Mouse (Mus musculus) natural killer cell, adult 2 months (primary cell): Measurements from ENCODE around the gene Fmc1.
"Not testable (repeated sequence)": the region's sequence is repeated elsewhere in the genome, so short reads cannot be mapped to it uniquely, and the experiment has no call there.

Experiments
- DNase-seq, 2 experiments: peaks; one replicate each; pipeline ENCODE4 v3.0.0; 2022; ENCODE audit warnings: low spot score in 2 of 2

Gene Fmc1

DNA sequence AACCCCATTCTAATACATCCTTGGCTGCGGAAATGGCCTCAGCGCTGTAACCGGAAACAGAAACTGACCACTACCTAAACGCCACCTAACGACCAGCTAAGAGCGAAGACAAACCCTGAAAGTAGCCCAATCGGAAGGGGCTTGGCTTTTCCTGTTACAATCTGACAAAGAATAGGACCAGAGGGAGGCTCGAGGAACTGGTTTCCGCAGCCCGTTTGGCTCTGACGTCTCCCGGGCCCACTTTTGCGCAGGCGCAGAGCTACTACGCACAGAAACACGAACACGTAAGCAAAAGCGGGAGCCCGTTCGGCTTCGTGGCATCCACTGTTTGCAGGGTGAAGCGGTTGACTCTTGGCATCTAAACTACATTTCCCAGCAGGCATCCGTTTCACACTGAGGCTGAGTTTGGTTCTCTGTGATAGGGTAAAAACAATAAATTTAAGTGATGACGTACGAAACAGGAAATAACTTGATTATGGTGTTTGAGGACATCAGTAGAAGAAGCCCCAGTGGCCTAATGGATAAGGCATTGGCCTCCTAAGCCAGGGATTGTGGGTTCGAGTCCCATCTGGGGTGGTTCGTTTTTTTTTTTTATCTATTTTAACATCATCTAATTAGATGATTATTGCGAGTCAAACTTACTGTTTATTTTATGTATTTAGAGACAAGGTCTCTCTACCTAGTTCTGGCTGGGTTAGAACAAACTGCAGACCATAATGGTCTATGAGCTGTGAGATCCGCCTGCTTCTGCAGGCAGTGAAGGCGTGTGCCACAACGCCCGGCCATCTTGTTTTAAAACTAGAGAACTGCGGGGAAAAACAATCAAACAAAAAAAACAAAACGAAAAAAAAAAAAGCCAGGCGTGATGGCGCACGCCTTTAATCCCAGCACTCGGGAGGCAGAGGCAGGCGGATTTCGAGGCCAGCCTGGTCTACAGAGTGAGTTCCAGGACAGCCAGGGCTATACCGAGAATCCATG lies at the start of gene Fmc1:
TSS of gene Fmc1 (plus strand) at position 75 of the 978 bp plus-strand sequence.
- peak; percentile 98 for DNase-seq

DNA sequence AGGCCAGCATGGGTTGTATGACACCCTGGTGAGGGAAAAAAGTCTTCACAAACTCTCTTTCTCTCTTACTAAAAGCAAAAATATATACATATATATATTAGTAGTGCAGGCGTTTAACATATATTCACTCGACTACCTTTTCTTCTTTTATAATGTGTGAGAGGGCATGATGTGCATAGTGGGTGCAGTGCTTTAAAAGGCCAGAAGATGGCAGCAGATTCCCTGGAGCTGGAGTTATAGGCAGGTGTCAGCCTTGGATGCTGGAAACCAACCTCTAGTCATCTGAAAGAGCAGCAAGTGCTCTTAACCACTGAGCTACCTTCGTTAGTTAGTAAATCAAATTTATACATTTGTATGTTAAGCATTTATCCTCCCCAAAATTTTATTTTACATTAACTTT lies 40.8 kb upstream of the Fmc1 start:
- DNase-seq = peak; percentile 47 to 58

DNA sequence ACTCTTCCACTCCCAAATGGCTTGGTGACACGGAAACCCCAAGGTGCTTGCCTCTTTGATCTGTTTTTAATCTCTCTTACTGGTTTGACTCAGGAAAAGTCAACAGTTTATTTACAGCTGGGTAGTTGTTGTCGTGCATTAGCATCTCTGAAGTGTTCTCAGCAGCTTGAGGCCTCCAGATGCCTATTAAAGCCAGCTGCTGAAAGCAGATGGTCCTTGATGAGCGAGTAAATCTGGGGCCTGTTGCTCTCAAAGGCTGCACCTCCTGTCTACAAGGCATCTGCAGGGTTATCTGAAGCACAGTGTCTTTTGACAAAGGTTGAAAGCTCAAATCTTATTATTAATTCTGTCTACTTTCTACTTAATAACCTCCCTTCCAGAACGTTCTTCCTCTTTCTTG lies 37.7 kb upstream of the Fmc1 start:
- DNase-seq = no peak

DNA sequence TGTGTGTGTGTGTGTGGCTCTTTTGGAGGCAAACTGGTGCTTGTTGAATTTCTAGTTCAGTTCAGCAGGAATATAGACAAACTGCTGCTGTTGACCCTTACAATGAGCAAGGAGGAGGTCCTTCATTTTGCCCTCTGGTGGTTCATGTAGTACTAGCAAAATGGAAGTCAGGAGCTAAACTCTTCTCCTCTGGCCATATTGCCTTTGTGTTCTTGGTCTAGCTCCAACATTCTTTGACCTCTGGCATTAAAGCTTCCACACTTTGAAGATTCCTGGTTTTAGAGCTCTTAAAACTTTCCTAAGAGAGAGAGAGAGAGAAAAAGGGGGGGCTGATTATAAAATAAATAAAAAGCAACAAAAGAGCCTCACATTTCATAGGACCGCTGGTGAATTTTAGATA lies 21.2 kb upstream of the Fmc1 start:
- no peak for DNase-seq

DNA sequence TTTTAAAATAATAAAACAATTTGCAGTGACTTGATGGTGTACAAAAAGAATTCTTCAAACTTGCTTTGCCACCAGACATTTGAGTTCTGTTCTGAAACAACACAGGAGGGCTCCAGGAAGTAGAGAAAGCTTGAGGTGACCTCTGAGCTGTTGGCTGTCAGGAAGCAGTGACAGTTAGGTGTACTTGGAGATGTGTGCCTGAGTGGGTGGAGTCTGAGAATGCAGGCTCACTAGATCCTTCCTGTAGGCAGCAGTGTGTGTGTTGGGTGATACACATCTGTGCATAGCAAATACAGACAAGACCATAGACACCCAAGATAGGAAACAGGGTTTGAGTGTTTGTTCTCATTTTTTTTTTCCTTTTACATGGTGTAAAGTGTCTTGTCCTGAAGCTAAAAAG lies 20.5 kb upstream of the Fmc1 start:
- no peak for DNase-seq

DNA sequence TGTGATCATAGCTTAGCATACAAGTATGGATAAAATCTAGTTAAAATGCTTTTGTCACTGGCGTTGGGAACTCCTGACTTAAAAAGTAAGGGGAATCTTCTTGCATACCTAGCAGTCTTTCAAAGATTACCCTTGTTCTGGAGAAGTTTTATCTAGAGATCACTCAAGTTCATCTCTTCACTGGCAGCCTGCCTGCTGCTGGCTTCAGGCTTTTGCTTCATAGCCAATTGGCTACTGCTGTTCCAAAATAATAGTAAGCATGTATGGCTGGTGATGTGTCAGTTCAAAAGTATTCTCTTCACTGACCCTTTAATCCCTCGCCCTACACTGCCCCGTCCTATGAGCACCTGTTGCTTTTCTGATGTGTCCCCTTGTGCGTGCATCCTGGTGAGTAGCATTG lies 18.1 kb upstream of the Fmc1 start:
- no peak for DNase-seq

DNA sequence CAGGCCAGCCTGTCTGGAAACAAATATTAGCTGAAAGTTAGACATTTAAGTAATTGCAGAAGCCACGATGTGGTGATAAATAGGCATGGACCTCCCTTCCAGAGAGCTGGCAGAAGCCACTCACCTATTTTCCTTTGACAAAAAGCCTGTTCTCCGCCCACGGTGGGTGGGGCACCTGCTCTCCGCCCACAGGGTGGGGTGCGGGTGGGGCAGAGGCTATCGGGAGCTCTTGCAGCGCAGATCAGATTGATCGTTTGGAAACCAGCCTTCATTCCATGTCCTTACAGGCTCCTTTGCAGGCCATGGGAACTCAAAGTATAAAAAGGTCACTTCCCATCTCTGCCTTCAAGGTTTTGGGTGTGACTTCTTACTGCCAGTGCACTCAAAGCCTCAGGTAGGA lies 9.5 kb upstream of the Fmc1 start:
- no peak for DNase-seq

DNA sequence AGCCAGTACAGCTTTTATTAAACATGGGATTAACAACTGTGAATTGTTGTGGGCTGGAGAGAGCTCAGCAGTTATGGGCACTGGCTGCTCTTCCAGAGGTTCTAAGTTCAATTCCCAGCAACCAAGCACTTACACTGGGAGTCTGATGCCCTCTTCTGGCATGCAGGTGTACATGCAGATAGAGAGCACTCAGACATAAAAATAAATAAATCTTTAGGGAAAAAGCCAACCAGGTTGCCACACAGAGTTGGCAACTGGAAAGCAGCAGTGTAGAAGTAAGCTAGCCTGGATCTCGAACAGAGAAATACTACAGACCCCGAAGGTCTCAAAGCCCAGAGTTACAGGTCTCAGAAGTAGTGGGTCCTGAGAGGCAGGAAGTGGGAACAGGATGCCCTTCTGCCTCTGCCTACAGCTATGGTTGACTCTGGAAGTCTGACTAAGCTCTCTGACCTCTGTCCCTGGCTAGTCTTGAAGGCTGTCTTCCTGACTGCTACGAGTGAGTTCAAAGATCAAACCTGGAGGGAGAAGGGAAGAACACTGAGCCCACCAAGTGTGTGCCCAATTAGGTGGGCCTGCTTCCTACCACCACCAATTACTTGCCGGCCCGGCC lies 2.0 kb upstream of the Fmc1 start:
- DNase-seq = peak; percentile 22 to 39

DNA sequence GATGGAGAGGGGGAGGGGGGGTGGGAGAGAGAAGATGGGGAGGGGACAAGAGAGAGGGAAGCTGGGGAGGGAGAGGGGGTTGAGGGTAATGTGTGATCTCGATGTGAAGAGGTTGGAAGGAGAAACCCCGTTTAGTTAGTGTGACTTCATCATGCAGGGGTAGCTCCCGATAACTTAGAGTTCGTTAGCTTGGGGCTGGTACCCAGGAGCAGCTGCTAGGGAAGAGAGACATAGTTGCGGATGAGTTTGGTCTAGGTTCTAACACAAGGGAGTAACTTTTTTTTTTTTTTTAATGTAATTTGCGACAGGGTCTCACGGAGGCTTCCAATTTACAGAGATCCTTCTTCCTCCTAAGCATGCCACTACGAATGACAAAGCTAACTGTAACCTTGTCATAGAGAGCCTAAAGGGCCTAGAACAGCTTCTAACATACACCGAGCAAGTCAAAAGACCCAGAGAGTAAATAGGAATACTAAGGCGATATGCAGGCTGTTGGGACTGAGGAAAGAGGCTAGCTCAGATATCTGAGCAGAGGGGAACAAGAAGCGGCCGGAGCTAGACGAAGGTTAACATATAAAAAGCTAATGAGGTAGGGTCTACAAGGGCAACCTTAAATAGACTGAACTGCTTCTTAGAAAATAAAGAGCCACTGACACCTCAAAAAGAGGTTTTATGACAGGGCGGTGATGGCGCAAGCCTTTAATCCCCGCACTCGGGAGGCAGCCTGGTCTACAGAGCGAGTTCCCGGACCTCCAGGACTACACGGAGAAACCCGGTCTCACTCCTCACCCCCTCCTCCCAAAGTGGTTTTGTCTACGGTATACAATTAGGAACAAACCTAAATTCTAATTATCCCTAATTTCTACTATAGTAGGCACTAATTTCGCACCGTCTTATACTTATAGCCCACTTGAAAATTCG lies 542 bp upstream of the Fmc1 start:
- DNase-seq = no peak

DNA sequence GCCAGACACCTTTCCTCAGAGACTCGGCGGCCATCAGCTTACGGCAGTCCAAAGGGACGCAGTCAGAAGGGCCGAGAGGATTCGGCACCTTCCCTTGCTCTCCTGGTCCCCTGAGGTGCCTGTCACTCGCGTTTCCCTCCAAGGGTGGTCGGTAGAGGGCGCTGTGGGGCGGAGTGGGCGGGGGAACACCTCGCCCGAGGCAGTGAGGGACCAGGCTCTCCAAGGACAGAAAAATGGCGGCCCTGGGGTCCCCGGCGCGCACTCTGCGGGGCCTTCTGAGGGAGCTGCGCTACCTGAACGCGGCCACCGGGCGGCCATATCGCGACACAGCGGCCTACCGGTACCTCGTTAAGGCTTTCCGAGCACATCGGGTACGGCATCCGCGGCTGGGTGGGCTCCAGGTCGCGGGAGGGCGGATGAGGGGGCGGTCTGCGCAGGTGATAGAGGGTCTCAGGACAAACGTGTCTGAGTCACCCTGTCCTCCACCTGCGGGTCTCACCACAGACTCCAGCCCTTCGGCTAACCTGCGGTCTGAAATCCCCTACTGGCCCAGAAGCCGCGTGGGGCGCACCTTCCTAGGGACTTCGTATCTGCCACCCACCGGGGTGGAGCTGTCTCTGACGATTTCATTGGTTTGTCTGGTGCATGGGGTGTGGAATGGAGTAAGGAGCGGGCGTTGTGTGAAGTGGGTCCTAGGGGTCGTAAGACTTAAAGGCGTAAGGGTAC lies 1.5 kb downstream of the Fmc1 start:
- DNase-seq = peak; percentile 99

DNA sequence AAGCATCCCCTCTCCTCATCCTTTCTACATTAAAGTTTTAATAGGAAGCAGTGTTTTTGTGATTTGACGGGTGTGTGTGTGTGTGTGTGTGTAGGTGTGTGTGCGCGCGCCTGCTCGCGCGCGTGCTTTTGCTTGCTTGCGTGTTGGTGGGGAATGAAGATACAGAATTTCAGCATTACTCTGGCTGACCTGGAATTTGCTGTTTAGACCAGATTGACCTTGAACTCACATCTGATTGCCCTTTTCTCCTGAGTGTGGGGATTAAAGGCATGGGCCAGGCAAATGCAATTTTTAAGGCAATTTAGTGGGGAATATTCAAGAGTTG lies 2.0 kb downstream of the Fmc1 start:
- no peak for DNase-seq

DNA sequence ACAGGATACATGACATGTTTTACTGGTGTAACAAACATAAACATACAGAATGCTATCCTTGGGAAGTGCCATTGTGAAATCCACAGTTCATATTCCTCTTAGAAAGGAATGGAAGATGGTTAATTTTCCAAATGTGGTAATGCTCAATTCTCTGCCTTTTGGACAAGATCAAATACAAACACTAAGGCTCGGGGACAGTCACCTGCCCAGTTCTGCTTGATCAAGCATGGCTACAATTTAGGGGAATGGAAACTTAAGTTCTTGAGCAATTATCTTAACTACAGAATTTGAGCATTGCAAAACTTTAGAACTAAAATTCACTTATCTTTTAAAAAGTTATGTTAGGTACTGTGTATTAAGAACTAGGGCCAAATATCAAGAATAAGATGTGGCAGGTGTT lies 2.5 kb downstream of the Fmc1 start:
- no peak for DNase-seq

DNA sequence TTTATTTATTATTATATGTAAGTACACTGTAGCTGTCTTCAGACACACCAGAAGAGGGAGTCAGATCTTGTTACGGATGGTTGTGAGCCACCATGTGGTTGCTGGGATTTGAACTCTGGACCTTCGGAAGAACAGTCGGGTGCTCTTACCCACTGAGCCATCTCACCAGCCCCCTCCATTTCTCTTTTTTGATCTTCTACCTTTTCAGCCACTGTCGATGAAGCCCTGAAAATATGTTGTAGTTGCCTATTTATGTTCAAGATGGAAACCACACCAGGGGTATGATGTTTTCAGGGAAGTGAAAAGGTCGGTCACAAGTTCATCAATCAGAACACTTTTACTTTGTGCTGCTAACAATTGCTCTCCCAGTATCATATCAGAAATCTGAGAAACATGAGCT lies 10.8 kb downstream of the Fmc1 start:
- not testable (repeated sequence) for DNase-seq

DNA sequence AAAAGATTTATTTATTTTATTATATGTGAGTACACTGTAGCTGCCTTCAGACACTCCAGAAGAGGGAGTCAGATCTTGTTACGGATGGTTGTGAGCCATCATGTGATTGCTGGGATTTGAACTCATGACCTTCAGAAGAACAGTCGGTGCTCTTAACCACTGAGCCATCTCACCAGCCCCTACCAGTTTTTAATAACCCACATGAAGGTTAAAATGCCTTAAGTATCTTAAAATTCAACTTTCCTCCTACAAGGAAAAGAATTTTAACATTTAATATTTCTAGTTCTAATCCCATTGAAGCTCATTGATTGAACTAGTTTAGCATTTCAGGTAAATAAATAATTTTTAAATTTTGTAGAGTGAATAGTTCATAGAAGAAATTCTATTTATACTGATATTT lies 13.7 kb downstream of the Fmc1 start:
- not testable (repeated sequence) for DNase-seq

DNA sequence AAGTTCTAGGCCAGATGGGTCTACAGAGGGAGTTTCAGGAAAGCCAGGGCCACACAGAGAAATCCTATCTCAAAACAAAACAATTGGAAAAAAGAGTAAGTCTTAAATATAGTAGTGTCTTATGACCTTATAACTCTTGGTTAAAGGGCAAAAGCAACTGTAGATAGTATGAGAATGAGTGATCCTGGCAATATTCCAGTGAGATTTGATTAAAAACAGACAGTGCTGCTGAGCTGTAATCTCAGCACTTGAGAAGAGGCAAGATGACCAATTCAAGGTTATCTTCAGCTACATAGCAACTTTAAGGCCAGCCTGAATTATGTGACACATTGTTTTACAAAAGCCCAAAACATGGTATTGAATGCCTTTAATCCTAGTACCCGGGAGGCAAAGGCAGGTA lies 14.4 kb downstream of the Fmc1 start:
- no peak for DNase-seq

DNA sequence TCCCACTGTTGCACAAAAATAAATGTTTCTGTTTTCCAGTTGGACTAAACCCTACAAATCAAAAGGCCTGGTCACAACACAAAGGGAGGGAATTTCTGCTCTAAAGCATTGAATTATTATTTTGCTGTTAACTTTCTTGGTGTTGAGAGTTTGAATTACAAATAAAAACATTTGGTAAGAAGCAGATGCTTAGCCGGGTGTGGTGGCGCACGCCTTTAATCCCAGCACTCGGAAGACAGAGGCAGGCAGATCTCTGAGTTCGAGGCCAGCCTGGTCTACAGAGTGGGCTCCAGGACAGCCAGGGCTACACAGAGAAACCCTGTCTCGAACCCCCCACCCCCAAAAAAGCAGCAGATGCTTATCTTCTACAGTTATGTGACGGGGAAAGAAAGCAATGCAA lies 15.3 kb downstream of the Fmc1 start:
- not testable (repeated sequence) for DNase-seq

DNA sequence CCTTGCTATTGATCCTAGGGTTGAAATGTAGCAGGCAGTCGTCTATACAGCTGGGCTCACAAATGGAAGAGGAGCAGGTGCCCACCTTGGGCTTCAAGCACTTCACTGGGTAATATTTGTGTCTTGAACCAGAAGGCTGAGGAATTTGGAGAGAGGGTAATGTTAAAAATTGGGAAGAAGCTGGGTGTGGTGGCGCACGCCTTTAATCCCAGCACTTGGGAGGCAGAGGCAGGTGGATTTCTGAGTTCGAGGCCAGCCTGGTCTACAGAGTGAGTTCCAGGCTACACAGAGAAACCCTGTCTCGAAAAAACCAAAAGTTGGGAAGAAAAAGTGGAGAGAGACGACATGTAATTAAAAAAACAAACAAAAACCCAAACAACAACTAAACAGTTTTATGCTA lies 16.5 kb downstream of the Fmc1 start:
- not testable (repeated sequence) for DNase-seq

DNA sequence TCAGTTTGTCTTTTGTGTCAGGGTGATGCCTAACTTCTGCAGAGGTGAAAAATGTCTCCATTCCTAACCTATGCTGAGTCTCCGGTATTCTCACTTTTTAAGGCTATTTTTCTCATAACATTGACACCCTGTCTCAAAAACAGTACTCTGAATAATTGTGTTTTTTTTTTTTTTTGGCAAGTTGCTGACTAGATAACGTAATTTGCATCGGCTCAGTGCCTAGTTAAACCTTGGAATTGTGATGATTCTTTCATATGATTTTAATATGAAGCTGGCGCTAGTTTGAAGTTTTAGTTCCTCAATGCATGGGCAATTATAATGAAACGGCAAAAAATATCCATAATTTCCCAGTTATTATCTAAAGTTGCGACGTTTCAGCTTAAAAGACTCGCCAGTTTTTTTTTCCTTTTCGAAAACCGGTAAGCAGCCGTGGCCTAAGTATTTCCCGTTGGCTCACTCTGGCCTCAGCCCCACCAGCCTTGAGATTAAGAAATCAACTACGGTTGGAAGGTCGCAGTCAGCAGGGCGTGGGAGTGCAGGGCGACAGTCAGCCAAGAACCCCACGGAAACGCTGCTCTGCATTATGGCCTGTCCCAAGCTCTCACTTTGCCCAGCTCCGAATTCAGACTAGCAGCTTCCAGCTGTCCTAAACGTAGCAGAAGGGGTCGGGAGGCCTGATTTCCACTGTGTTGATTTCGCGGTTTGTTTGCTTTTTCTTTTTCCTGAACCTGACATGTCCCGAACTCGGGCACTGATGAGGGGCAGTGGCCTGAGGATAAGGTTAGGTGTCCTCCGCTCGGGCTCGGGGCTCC lies 17.2 kb downstream of the Fmc1 start:
- peak in 1 of 2 experiments; percentile 73 for DNase-seq

DNA sequence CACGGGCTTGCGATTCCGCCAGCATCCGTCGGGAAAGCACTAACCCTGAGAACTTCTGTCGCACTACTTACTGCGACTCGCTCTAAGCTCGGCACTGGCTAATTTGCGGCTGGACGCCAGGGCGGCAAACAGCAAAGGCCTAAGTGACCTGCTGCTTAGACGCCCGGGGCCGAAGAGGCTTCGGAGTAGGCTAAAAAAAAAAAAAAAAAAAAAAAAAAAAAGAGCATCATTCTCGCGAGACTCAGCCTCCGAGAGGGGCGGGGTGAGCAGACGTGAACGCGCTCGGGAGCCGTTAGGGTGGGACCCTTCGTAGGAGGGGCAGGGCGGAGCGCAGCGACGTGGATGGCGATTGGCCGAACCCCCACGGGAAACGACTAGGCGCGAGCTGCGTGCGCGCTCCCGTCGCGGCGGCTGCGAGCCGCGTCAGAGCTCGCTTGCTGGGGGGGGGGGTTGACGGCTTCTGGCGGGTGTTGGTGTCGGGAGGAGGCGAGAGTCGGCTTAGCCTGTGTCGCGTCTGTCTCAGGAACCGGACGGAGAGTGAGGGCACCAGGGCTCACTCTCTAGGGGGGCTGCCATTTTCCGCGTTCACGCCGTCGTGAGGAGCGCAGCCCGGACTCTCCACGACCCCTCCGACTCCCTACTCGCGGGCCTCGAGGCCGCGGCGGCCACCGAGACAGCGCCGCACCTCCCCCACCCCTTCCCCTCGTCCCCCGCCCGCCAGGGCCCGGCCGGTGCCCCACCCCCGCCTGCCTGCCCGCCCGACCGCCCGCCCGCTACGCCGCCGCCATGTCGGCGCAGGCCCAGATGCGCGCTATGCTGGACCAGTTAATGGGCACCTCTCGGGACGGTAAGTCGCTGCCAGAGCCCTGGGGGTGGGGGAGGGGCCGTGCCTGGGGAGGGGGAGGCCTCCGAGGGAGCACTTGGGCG lies 18.0 kb downstream of the Fmc1 start, which contains the start of gene Luc7l2:
TSS of gene Luc7l2 (plus strand) at position 273 of the 927 bp plus-strand sequence.
- DNase-seq = peak; percentile 95 to 97
